9 mouse cellular contexts compared by ENCODE assay signal in genomic region chr9:75261332-75261872, GRCm38 (mm10). TPM values are rescaled to one million over a fixed set of nuclear protein-coding genes. Genes with fewer than 3 reads are reported as not detected.
DNase-seq lines count a peak whose midpoint lies in the region; ATAC-seq and TF ChIP-seq lines count a peak whose summit lies in the region.
"Had no signal": no experiment of that assay in that cellular context is flagged by ENCODE, and none has a peak within 500 bp of the region (broad histone marks: within the 10 kb centered on the region; RNA-seq: fewer than 3 reads in every experiment).

No protein-coding gene starts in this region.

- H3K27me3 ChIP-seq in ES-Bruce4 (ENCODE audit: control insufficient read depth, insufficient read depth, low read length, poor library complexity, severe bottlenecking): no peaks in the 10 kb centered on the region
- no peaks in the 10 kb centered on the region for H3K27me3 ChIP-seq in forebrain, postnatal 0 days (ENCODE audit: insufficient read depth, low read length)
- no peaks in the 10 kb centered on the region for H3K27me3 ChIP-seq in midbrain, embryonic 14.5 days (ENCODE audit: control insufficient read depth, insufficient read depth, low read length)
- H3K27me3 ChIP-seq: embryonic facial prominence, embryonic 15.5 days; liver, embryonic 15.5 days had no signal

- H3K9ac ChIP-seq in ES-Bruce4 (ENCODE audit: low read depth, poor library complexity, severe bottlenecking): no peak overlapping the region
- H3K9ac ChIP-seq in forebrain, postnatal 0 days: no peak overlapping the region
- H3K9ac ChIP-seq in midbrain, embryonic 14.5 days (replicated peaks; ENCODE audit: low read length): peak overlapping the region; percentile 14; the same call in 1 of the 2 replicates
- H3K9ac ChIP-seq: embryonic facial prominence, embryonic 15.5 days; liver, embryonic 15.5 days had no signal

- no peak overlapping the region for H3K4me3 ChIP-seq in ES-Bruce4 (ENCODE audit: low read depth, low read length)
- no peak overlapping the region for H3K4me3 ChIP-seq in forebrain, postnatal 0 days (ENCODE audit: low read depth, low read length)
- no peak overlapping the region for H3K4me3 ChIP-seq in midbrain, embryonic 14.5 days (replicated peaks; ENCODE audit: low read depth, low read length)
- H3K4me3 ChIP-seq: embryonic facial prominence, embryonic 15.5 days; liver, embryonic 15.5 days had no signal

- no peak for TF ChIP-seq CTCF in ES-Bruce4 (IDR thresholded peaks at IDR 0.05; ENCODE audit: low read depth, low read length)
- no peak for TF ChIP-seq CTCF in forebrain, postnatal 0 days (IDR thresholded peaks at IDR 0.05; ENCODE audit: low read depth)

- H3K4me2 ChIP-seq in forebrain, postnatal 0 days (ENCODE audit: low read depth): no peak overlapping the region
- H3K4me2 ChIP-seq in midbrain, embryonic 14.5 days (ENCODE audit: low read length): peak overlapping the region; percentile 20; the same call in 1 of the 2 replicates
- H3K4me2 ChIP-seq: embryonic facial prominence, embryonic 15.5 days had no signal

- H3K27ac ChIP-seq in ES-Bruce4 (ENCODE audit: insufficient read depth, low read length): peak overlapping the region; percentile 26
- no peak overlapping the region for H3K27ac ChIP-seq in forebrain, postnatal 0 days (ENCODE audit: low read depth, low read length)
- H3K27ac ChIP-seq in midbrain, embryonic 14.5 days (replicated peaks; ENCODE audit: low read depth, low read length): peak overlapping the region; percentile 78
- H3K27ac ChIP-seq: embryonic facial prominence, embryonic 15.5 days; liver, embryonic 15.5 days had no signal

- peak; percentile 84 for DNase-seq in R1 (ENCODE audit: low read depth, low spot score)
- DNase-seq in forebrain, postnatal 0 days: peak; percentile 14
- peak; percentile 83 for DNase-seq in midbrain, embryonic 14.5 days
- no peak for DNase-seq in cerebellum, adult 11 months
- no peak for DNase-seq in thymus, postnatal 14 days
- DNase-seq in ovary, postnatal 10 days (ENCODE audit: low spot score): no peak

- peaks cover 3% of the 10 kb centered on the region for H3K4me1 ChIP-seq in ES-Bruce4 (ENCODE audit: control insufficient read depth, insufficient read depth, low read length)
- H3K4me1 ChIP-seq in forebrain, postnatal 0 days (ENCODE audit: insufficient read depth): peaks cover 4% of the 10 kb centered on the region; the same call in 1 of the 2 replicates
- H3K4me1 ChIP-seq in midbrain, embryonic 14.5 days (ENCODE audit: control insufficient read depth, insufficient read depth, low read length): peaks cover 21% of the 10 kb centered on the region
- H3K4me1 ChIP-seq: liver, embryonic 15.5 days had no signal

- no peak for TF ChIP-seq POLR2A in ES-Bruce4 (IDR thresholded peaks at IDR 0.05; ENCODE audit: insufficient read depth, low read length)

- no peak for TF ChIP-seq EP300 in ES-Bruce4 (IDR thresholded peaks at IDR 0.05; ENCODE audit: insufficient read depth, low read depth, low read length)

- no peaks in the 10 kb centered on the region for H3K36me3 ChIP-seq in ES-Bruce4 (ENCODE audit: control insufficient read depth, insufficient read depth, low read length, poor library complexity, severe bottlenecking)
- no peaks in the 10 kb centered on the region for H3K36me3 ChIP-seq in forebrain, postnatal 0 days (ENCODE audit: insufficient read depth)
- no peaks in the 10 kb centered on the region for H3K36me3 ChIP-seq in midbrain, embryonic 14.5 days (ENCODE audit: control insufficient read depth, insufficient read depth, low read length)
- H3K36me3 ChIP-seq: embryonic facial prominence, embryonic 15.5 days; liver, embryonic 15.5 days had no signal

- ATAC-seq in forebrain, postnatal 0 days: peak; percentile 58
- peak; percentile 90 for ATAC-seq in midbrain, embryonic 14.5 days (ENCODE audit: low FRiP score, low TSS enrichment)

- H3K9me3 ChIP-seq in ES-Bruce4 (replicated peaks; ENCODE audit: control insufficient read depth, insufficient read depth, low read length, poor library complexity, severe bottlenecking): no peaks in the 10 kb centered on the region
- H3K9me3 ChIP-seq in forebrain, postnatal 0 days (ENCODE audit: low read length): no peaks in the 10 kb centered on the region
- no peaks in the 10 kb centered on the region for H3K9me3 ChIP-seq in midbrain, embryonic 14.5 days (ENCODE audit: control insufficient read depth, low read length)
- H3K9me3 ChIP-seq: embryonic facial prominence, embryonic 15.5 days; liver, embryonic 15.5 days had no signal

- 5% methylated on average over 8 of the region's 8 CpGs for WGBS in forebrain, postnatal 0 days
- WGBS in midbrain, embryonic 14.5 days: 1% methylated on average over 8 of the region's 8 CpGs

RNA-seq across cellular contexts. Expression of gene Myo5c, which starts 29.6 kb away (rescaled TPM):
- polyA plus RNA-seq in ES-Bruce4 (2011; ENCODE audit: insufficient read depth, insufficient read length, low read depth, missing spikeins): 8.0 and 8.8 TPM in 2 replicates
- total RNA-seq in forebrain, postnatal 0 days (2014; rRNA removed): 0.10 and 0.31 TPM in 2 replicates
- polyA plus RNA-seq in forebrain, postnatal 0 days (2015; fragmentation: Nextera tagmentation; extraction: Ambion mirVana): 0.16 and 0.20 TPM in 2 replicates
- polyA plus RNA-seq in midbrain, embryonic 14.5 days (2014; fragmentation: Nextera tagmentation; extraction: Ambion mirVana): 0.64 and 0.72 TPM in 2 replicates

RNA-seq across cellular contexts. Expression of gene Gnb5, which starts 44.7 kb away (rescaled TPM):
- polyA plus RNA-seq in ES-Bruce4 (2011; ENCODE audit: insufficient read depth, insufficient read length, low read depth, missing spikeins): 3.3 and 6.5 TPM in 2 replicates
- 73.2 TPM in 2 replicates for total RNA-seq in forebrain, postnatal 0 days (2014; rRNA removed)
- polyA plus RNA-seq in forebrain, postnatal 0 days (2015; fragmentation: Nextera tagmentation; extraction: Ambion mirVana): 80.0 and 91.4 TPM in 2 replicates
- 69.6 and 70.1 TPM in 2 replicates for polyA plus RNA-seq in midbrain, embryonic 14.5 days (2014; fragmentation: Nextera tagmentation; extraction: Ambion mirVana)

Comparison
In these comparisons a context has a peak if more than half of its experiments do, and no peak if none do; other contexts are left out.
1. DNase-seq: peak in R1 (single experiment), forebrain, postnatal 0 days (single experiment) and midbrain, embryonic 14.5 days (single experiment); none in cerebellum, adult 11 months (single experiment), thymus, postnatal 14 days (single experiment) and ovary, postnatal 10 days (single experiment).